Mouse (Mus musculus): Measurements from ENCODE around the gene Capn12. TPM values are rescaled to one million over a fixed set of nuclear protein-coding genes. Genes with fewer than 3 reads are reported as not detected.

Gene Capn12
- total RNA-seq, 4 experiments from 2014 or later = 0.12 to 0.32 (median 0.23) TPM

DNA sequence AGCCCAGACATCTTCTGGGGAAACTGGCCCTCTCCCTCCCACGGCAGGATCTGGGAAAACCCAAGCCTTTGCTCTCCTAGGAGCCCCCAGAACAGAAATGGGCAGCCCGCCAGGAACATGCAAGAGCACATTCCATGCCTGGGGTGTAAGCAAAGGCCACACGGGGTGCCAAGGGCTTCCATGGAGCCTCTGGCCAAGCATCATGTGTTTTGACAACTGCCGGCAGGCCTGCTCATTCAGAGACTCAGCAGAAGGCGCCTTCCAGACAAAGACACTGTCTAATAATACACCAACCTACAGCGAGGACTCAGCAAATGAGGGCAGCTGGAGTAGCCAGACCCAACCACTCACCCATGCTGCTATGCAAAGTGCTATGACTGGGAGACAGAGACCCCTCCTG, 38.6 kb downstream of the Capn12 start:
- peak; percentile 76 for DNase-seq (ENCODE audit: low spot score)

DNA sequence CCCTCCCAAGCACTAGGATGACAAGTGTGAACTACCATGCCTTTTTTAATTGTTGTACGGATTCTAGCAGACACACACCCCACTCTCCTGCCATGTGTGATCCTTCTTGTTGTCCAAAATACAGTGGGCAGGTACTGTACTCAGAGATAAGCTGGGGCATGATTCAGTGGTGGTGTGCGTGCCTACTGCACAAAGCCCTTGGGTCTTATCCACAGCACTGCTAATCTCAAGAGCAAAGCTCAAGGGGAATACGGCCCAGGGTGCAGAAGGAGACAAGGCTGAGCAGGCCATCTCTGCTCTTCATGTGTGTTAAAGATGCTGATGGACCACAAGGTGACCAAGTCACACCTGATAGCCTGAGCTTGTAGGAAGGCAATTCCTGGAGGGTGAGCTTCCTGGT, 40.0 kb downstream of the Capn12 start:
- no peak for DNase-seq (ENCODE audit: low spot score)

DNA sequence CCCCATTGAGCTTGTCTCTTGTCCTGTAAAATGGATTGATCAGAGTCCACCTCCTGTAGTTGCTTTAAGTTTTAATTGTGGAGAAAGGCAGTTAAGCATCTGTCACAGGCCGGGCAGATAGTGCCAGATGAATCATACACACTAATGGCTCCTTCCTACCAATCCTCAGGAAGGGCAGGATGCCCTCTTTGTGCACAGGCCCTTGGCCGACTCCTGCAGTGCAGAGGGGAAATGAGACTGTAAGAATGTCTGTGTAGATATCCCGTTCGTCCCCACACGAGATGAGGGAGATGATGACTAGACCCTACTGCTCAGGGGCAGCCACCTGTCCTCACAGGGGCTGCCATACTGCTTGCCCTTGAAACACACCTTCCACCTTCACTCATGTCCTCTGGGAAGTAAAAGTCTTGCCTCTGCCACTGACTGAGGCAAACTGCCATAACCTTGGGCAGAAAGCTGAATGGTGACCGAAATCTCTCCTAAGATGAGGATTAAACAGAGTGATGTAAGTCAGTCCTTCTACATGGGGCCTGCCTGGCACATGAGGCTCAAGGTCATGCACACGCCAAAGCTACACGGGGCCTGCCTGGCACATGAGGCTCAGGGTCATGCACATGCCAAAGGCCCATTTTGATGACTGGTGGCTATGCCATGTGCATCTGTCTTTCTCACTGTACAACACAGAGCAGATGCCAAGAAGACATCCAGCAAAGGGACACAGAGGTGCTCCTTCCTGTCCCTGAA, 40.7 kb downstream of the Capn12 start:
- DNase-seq (ENCODE audit: low spot score) = no peak

DNA sequence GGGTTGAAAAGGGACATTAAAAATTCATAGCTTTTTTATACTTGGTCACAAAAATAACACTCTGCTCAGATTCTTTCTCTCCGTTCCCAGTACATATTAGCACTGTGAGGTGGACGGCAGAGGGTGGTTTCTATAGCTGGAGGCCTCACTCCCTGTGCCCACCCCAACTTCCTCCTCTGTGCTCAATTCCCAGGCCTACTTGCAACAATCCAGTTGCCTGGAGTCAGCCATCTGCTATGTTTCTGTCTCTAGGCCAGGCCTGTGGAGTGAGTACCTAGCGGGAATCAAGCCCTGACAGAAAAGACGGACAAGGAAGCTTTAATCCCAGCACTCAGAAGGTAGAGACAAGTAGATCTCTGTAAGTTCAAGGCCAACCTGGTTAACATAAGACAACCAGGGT, 41.4 kb downstream of the Capn12 start:
- no peak for DNase-seq (ENCODE audit: low spot score)

DNA sequence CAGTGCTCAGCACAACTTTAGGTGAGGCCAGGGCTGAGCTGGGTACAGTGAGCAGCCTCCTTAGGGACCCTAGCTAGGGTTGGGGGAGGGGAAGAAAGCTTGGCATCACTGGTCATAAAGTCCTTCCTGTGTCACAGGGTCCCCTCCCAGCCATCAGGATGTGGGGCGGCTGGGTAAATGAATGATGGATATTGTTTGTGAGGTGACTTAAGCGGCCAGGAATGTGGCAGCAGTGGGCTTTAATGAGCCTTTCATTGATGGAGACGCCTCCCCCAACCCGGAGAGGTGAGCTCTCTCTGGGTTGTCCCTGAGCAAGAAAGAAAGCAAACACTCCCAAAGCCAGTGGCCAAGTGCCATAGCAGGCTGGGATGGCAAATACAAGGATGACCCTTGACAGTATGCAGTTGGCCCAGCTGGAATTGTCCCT, 42.7 kb downstream of the Capn12 start:
- no peak for DNase-seq (ENCODE audit: low spot score)

DNA sequence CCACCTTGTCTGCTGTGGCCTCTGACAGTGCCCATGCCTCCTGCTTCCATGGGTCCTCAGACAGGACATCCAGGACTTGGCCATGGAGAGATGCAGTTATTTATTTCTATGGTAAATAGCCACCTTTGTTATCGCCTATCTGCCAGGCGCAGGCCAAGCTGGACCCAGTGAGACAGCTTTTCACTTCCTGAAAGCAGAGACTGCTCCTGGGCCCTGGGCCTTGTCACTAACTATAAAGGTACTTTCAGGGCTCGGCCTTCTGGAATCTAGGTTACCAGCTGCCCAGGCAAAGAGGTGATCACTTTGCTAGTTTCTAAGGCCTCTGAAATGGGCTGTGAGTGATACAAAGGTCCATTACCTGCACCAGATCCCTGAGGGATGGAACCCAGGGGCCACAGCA, 43.6 kb downstream of the Capn12 start:
- DNase-seq (ENCODE audit: low spot score) = no peak

DNA sequence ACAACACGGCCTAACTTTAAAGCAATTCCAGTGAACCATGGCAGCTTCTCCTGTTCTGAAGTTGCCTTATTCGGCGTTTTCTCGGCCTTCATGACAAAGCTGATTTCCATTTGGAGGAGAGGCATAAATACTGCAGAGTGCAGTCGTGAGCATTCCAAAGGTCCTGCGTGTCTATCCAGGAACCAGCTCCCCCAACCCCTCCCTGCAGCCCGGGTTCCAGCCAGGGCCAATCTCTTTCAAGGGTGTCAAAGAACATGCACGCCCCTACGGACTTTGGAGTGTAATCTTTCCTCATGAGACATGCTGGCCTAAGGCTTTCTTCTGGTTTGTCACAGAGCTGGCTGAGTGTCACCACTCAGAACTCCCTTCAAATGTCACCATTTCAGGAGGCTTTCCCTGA, 44.1 kb downstream of the Capn12 start:
- DNase-seq (ENCODE audit: low spot score) = no peak

DNA sequence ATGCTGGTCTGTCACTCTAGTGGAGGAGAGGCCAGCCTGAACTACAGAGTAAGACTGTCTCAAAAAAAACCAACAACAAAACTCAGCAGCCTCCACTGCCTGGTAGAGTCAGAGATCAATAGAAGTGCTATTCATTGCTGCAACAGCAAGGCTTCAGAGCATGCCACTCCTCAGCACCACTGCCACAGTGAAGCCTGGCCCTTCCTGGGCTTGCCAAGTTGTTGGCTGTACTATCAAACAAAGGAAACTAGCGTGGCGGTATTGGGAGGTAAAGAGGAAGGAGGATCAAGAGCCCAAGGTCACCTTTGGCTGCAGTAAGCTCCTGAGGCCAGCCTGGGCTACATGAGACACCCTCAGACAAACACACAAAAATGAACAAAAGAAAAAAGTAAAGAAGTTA, 45.0 kb downstream of the Capn12 start:
- no peak for DNase-seq (ENCODE audit: low spot score)

DNA sequence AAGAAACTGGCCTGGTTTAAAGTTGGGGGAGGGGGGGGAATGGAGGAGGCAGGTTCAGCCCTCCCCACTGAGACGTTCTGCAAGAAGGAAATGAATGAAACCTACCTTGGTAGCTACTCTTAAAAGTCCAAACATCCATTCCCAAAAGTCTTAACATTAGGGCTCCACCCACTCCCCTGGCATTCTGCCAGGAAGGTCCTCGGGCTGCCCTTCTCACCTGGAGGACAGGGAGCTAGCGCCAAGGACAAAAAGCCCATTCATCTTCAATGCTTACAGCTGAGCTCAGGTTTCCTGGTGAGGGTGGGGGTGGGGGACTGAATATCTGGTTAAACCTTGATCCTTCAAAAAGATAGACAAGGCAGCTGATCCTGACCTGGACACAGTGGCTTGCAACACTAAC, 48.2 kb downstream of the Capn12 start:
- no peak for DNase-seq (ENCODE audit: low spot score)

DNA sequence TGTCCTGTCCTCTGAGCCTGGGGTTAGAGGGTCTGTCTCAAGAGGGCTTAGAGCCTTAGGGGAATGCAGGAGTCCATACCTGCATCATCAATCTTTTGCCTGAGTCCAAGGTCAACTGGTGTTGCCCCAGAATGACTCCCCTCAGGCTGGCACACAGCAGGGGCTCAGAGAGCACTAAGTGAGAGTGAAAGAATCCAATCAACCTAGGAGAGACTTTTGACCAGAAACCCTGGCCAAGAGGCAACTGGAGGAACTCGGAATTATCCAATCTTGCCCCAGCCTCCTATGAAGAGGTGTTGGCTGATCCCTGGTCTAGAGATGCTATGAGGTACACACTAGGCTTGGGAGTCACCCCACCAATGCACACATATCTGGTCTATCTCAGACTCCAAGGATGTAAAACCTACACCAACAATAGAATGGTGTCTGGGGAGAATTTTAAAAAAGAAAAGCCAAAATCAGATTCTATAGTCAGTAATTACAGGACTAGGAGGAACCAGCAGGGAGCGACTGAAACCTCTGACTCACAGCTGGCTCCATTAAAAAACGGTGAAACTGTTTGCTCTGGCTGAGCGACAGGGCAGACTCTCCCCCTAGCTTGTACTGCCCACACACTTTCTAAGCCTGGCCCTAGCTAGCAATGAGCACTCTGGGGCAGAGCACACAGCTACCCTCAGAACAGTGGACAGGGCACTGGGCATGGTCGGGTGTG, 49.3 kb downstream of the Capn12 start:
- DNase-seq (ENCODE audit: low spot score) = no peak

DNA sequence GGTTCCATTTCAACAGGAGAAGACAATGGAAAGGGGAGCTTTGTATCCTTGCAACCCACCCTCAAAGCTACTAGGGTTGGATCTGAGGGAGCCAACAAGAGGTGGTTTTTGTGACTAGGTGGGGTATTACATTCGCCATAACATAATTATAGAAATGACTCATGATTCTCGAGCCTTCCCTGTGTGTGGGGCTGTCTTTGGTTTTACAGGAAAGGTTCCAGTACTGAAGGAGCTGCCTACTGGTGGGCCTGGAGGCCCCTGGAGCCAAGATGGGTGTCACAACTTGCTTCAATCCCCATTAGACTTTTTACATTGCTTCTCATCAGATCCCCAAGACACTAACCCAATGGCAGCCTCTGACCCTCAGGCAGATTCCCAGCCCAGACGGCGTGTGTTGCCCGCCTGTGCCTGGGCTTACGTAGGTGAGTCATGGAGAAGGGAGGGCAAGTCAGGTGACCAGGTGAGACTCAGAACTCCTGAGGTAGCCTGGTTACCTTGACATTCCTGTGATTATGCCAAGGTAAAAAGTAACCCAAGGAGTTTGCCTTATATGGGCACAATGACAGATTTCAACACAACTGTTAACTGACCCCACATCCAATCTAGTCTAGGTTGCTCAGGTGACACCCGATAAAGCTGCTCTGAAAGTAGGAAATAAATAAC, 49.9 kb downstream of the Capn12 start:
- DNase-seq (ENCODE audit: low spot score) = no peak

DNA sequence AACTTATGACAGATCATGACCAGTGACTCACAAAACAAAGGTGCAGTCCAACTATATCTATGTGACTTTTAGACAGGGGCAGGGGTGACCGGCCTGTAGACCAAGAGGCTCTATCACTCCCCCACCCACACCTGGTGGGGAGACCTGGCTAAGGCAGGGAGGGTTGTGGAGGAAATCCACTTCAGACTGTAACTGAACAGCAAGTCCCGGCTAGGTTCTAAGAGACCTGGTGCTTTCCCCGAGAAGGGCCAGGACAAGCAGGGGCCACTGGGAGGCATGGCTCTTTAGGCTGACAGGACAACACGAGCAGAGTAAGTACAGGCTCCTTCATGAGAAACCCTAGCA, 50.4 kb downstream of the Capn12 start:
- no peak for DNase-seq (ENCODE audit: low spot score)

DNA sequence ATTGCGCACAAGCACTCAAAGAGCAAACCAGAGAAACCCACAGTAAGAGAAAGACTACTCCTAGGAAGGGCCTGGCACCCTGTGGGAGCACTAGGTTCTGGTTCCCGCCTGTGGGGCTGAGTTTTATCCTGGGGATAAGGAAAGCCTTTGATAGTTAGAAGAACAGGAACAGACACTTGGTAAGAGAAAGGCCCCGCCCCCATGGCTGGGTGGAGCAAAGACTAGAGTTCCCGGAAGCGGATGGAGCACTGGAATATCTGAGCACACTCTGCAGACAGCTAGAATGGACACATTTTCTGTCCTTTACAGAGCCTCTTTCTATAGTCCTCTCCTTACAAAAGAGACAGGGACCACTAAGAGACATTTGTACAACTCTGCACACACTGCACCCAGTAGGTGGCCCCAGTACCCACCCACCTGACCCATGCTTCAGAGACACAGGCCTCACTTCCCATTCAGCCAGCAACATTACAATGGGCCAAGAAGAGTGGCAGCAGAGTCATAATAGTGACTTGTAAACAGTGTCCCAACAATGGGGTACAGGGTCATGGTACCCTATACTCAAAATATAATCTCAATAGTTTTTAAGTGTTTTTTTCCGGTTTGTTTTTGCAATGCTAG, 51.3 kb downstream of the Capn12 start:
- no peak for DNase-seq (ENCODE audit: low spot score)

DNA sequence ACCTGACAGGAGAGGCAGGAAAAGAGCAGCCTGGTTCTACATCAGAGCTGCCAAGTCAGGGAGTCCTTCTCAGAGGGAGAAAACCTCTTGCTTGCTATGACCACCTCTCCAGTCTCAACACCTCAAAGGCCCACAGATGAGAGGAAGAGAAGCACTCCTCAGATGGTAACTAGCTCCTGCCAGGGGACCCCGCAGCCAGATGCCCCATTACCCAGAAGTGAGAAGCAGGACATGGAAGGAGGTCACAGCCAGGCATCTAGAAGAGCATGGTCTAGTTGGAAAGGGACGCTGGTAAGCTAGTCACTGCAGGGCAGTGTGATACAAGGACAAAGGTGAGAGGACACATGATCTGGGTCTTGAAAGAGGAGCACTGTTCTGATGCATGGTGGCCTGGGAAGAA, 52.6 kb downstream of the Capn12 start:
- no peak for DNase-seq (ENCODE audit: low spot score)

DNA sequence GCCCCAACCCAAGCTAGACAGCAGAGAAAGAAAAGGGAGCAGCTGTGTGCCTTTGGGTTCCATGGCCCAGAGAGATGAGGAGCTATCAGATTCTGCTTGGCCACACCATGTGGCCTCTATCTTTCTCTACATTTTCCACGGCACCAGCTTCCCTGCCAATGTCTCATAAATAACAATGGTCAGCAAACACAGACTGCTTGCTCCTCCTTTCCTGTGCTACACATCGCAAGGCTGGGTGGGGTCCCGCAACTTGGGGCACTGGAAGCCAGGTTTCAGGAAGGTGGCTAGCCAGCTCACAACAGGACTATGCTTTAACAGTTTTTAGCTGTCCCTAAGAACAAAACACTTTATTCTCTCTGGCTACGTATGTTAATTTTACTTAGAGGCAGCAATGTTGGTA, 55.6 kb downstream of the Capn12 start:
- no peak for DNase-seq (ENCODE audit: low spot score)

DNA sequence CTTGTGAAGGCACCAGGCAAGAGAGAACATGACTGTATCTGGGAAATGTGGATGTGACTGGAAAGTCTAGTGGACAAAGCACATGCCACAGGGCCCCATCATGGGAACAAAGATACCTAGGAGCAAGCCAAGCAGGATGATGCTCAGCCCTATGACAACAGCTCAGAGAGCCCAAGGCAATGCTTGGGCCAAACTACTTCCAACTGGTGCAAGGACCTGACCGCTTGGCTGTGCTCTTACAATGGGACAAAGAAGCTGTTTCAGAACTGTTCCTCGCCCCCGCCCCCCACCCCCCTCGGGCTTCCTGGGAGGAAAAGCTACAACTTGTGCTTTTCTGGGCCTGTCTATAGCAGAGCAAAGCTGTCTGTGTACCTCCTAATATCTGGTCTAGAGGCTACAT, 57.4 kb downstream of the Capn12 start:
- DNase-seq (ENCODE audit: low spot score) = no peak

DNA sequence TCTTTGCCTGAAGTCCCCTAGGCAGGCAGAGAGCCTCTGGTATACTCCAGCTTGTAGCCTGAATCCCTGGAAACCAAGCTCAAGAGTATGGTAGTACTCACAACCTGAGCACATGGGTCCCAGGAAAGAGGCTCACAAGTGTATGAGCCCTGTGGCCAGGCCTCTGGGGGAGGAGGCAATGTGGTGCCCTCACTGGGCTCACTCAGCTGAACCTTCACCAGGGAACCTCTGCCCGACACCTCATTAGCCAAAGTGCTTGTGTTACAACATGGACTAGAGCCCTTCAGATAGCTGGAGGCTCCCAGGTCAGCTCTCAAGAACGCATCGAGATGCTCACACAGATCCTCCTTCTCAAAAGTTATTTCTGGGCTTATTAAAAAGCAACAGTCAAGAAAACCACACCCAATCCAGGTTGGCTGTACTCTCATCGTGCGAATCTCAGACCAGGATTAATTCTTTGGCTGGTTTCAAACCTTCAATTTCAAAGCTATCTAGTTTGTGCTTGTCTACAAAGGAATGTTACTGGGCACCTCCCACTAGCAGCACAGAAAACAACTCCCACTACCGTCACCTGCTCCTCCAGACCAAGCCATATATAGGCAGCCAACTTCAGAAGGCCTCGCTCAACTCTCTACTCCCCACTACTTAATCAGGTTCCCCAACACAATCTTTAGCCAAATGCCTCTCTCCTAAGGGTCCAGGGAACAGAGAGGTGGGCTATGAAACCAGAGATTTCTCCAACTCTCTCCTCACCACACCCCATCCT, 58.4 kb downstream of the Capn12 start:
- no peak for DNase-seq (ENCODE audit: low spot score)

DNA sequence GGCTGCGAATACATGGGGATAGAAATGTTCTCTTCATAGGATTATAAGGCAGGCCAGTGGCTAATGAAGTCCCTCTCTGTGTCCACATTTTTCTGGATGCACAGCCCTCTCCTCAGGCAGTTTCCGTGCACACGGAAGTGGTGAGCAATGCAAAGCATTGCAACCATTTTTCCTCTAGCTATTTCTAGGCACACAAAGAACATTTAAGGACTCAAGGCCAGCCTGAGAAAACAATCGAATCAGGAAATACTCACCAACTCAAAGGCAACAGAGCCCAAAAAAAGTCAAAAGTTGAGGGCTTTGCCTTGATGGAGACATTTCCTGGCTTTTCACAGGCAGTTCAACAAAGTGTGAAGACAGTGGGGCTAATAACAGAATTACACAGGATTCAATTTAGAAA, 59.9 kb downstream of the Capn12 start:
- DNase-seq (ENCODE audit: low spot score) = no peak

DNA sequence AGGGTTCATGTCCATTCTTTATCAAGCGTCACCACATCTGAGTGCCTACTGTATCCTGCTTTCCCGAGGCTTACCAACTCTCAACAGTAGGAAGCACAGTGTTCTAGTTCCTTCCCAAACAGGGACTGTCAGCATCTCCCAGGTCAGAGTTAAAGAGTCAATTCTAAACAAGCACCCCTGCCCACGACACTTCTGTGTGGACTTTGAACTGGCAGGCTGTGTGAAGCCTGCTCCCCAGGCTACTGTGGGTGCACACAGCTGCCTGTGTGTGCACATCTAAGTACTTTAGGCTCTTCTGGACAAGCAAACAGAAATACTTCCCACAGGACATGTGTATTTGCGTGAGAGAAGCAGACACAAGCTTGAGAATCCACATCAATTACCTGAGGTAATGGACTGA, 60.3 kb downstream of the Capn12 start:
- DNase-seq (ENCODE audit: low spot score) = no peak
